Mouse (Mus musculus) heart, adult 2 months (tissue): ENCODE measurements around the gene Phex.

Experiments
- EP300 ChIP-seq: fragments of 200-500 bp; IDR thresholded peaks from 2 replicates; pipeline ENCODE4 v1.6.1; 2011; ENCODE audit warnings: low read depth, low read length, control low read depth; ENCODE audit not compliant: insufficient read depth
- POLR2A ChIP-seq: fragments of 200-500 bp; IDR thresholded peaks from 2 replicates; pipeline ENCODE4 v1.6.1; 2011; ENCODE audit warnings: mild to moderate bottlenecking, low read depth, low read length, control low read depth; ENCODE audit not compliant: insufficient read depth

DNA sequence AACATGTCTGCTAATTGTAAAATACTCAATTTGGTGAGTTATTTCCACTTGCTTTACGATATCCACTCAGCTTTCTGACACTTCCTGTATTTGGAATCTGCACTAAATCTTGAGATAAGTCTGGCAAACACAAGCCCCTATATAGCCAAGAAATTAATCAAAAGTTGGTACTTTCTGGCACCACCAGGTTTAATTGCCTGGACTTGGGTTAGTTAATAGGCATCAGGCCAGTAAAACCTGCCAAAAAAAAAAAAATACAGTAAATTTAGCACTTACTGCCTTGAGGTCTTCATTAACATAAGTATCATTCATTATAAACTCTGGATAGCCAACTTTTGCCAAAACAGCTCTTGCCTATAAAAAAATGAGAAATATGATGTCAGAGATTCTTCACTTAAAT lies 147.0 kb downstream of the Phex start:
- TF ChIP-seq POLR2A = no peak
- no peak for TF ChIP-seq EP300
